Mouse (Mus musculus): ENCODE data around the gene Spcs3. TPM values are rescaled to one million over a fixed set of nuclear protein-coding genes. Genes with fewer than 3 reads are reported as not detected.

Spcs3 gene
- polyA plus RNA-seq, 1 experiment from 2014 or later: 54.9 TPM

DNA sequence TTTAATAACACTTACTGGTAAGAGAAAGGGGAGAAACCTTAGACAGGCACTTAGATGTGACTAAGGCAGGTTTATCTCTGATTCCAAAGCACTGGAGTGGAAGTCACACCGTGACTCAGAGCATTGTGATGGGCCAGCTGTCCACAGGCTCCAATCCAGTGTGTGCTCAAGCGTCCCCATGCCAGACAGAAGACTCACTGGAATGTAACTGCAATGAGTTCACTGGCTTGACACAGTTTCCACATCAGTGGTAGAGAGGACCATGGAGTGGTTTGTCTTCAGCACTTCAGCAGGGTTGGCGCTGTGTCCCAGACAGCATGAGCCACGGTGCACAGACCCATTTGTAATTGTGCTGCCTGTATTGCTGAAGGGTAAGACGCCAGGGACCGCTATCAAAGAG is 18.6 kb upstream of the Spcs3 start:
- WGBS (ENCODE audit: insufficient replicate concordance): 68% methylated on average over 6 of the region's 6 CpGs
- H3K36me3 ChIP-seq (ENCODE audit: control insufficient read depth, insufficient read depth): no peaks in the 10 kb centered on the region
- ATAC-seq (ENCODE audit: low read depth): no peak

DNA sequence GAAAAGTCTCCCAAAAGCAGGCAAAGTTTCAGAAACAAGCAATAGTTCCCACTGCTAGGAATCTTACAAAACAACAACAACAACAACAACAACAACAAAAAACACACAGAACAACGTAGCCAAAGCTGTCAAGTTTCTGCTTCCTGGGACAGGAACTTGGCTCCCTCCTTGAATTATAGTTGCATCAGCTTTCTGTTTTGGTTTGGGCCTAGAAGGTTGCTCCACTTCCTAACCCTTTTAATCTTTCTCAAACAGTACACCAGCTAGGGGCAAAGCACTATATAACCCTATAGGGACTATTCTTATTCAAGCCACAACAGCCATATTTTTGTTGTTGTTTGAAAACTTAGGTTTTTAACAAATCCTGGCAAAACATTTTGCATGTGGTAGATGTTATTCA is 11.5 kb upstream of the Spcs3 start:
- no peak overlapping the region for H3K9ac ChIP-seq (ENCODE audit: low read depth, low read length)
- H3K4me2 ChIP-seq (ENCODE audit: low read depth, low read length): no peak overlapping the region
- ATAC-seq (ENCODE audit: low read depth): no peak
- H3K4me3 ChIP-seq (ENCODE audit: low read depth, low read length): no peak overlapping the region
- no peaks in the 10 kb centered on the region for H3K4me1 ChIP-seq (ENCODE audit: control insufficient read depth, low read depth, low read length)
- 42% methylated on average over 1 of the region's 1 CpGs for WGBS (ENCODE audit: insufficient replicate concordance)
- no peaks in the 10 kb centered on the region for H3K9me3 ChIP-seq (replicated peaks; ENCODE audit: control insufficient read depth, low read length)
- no peak overlapping the region for H3K27ac ChIP-seq (ENCODE audit: low read length)
- no peaks in the 10 kb centered on the region for H3K36me3 ChIP-seq (ENCODE audit: control insufficient read depth, insufficient read depth)
- H3K27me3 ChIP-seq (ENCODE audit: control insufficient read depth, insufficient read depth, low read depth, low read length): no peaks in the 10 kb centered on the region

More for the DNA sequence above, 18.6 kb upstream of the Spcs3 start:
- H3K4me1 ChIP-seq (ENCODE audit: control insufficient read depth, low read depth, low read length): no peaks in the 10 kb centered on the region
- no peak overlapping the region for H3K9ac ChIP-seq (ENCODE audit: low read depth, low read length)
- H3K27me3 ChIP-seq (ENCODE audit: control insufficient read depth, insufficient read depth, low read depth, low read length): no peaks in the 10 kb centered on the region
- no peak overlapping the region for H3K4me2 ChIP-seq (ENCODE audit: low read depth, low read length)
- no peak overlapping the region for H3K4me3 ChIP-seq (ENCODE audit: low read depth, low read length)
- no peak overlapping the region for H3K27ac ChIP-seq (ENCODE audit: low read length)
- H3K9me3 ChIP-seq (replicated peaks; ENCODE audit: control insufficient read depth, low read length): no peaks in the 10 kb centered on the region

DNA sequence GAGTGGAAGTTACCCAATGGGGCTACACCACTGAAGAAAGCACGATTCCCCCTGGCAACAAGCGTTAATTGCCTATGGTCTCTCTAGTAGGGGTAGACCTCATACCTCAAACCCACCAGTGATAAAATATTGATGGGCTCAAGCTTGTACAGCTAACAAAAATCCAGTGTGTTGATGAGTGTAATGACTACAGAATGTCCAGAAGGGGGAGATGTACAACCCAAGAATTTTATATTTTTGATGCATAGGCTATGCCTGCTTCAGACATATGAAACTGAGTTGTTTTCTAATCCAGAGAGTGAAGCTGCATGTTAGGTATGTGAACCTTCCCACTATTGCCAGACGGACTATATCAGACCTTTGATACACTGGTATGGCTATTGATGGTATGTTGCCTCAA is 7.5 kb upstream of the Spcs3 start:
- WGBS (ENCODE audit: insufficient replicate concordance): 62% methylated on average over 3 of the region's 3 CpGs
- H3K4me1 ChIP-seq (ENCODE audit: control insufficient read depth, low read depth, low read length): no peaks in the 10 kb centered on the region
- H3K9me3 ChIP-seq (replicated peaks; ENCODE audit: control insufficient read depth, low read length): no peaks in the 10 kb centered on the region
- no peak overlapping the region for H3K4me3 ChIP-seq (ENCODE audit: low read depth, low read length)
- H3K27ac ChIP-seq (ENCODE audit: low read length): no peak overlapping the region
- H3K36me3 ChIP-seq (ENCODE audit: control insufficient read depth, insufficient read depth): no peaks in the 10 kb centered on the region
- ATAC-seq (ENCODE audit: low read depth): no peak
- H3K4me2 ChIP-seq (ENCODE audit: low read depth, low read length): no peak overlapping the region
- H3K27me3 ChIP-seq (ENCODE audit: control insufficient read depth, insufficient read depth, low read depth, low read length): no peaks in the 10 kb centered on the region
- no peak overlapping the region for H3K9ac ChIP-seq (ENCODE audit: low read depth, low read length)

DNA sequence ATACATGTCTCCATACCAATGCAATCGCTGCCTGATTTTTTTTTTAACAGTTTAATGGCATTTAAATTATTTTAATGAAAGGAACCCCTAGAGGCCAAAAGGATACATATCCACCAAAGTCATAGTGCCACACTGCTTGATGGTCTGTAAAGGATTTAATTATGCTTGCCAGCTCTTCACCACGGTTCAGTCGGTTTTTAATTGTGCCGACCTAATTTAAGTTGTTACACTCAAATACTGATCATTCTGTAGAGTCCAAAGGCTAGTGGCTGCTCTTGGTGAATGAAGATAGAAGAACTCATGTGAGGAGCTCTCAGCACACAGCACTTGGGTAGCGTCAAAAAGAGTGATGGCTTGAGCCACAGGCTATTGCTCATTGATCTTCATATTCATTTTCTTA is 5.4 kb upstream of the Spcs3 start:
- Histone ChIP-seq H3K4me2 (ENCODE audit: low read depth, low read length) (no peak overlapping the region), H3K4me1 (ENCODE audit: control insufficient read depth, low read depth, low read length) (peaks cover 4% of the 10 kb centered on the region; the same call in 1 of the 2 replicates), H3K9me3 (replicated peaks; ENCODE audit: control insufficient read depth, low read length) (no peaks in the 10 kb centered on the region), H3K4me3 (ENCODE audit: low read depth, low read length) (no peak overlapping the region), H3K9ac (ENCODE audit: low read depth, low read length) (no peak overlapping the region), H3K36me3 (ENCODE audit: control insufficient read depth, insufficient read depth) (no peaks in the 10 kb centered on the region), H3K27me3 (ENCODE audit: control insufficient read depth, insufficient read depth, low read depth, low read length) (no peaks in the 10 kb centered on the region), H3K27ac (ENCODE audit: low read length) (no peak overlapping the region)
- no peak for ATAC-seq (ENCODE audit: low read depth)
- 74% methylated on average over 5 of the region's 5 CpGs for WGBS (ENCODE audit: insufficient replicate concordance)

DNA sequence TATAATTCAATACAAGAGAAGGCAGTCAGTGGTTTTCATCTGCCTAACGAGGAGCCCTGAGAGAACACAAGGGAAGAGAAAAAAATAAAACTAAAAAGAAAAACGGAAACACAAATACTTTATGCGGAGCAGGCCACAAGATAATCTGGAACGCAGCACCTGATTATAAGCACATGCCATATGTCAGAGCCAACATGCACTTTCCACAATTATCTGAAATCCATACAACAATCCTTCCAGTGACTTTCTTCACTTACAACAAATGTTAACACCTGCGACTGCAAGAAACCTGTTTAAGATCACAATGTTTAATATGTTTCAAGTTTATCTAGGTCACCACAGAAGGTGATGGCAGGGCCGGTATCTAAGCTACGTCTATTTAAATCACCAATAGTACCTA is 1.2 kb downstream of the Spcs3 start:
- Histone ChIP-seq H3K9ac (ENCODE audit: low read depth, low read length) (peak overlapping the region; percentile 89), H3K27ac (ENCODE audit: low read length) (peak overlapping the region; percentile 87)

DNA sequence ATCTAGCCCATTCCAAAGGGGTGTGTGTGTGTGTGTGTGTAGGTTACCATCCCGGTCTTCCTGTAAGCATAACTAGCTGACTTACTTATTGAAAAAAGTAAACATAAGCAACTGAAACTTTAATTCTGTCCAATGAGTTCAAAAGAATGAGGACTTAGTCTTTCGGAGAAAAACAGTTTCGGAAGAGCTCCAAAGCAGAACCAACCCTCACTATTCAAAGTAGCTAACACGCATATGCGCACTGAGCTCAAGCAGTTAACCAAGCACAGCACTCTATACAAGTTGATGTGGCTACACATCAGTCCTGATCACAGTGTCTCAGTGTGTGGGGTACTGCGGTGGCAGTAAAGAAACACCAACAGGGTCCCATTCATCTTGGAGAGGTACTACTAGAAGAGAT is 3.1 kb downstream of the Spcs3 start:
- Histone ChIP-seq H3K36me3 (ENCODE audit: control insufficient read depth, insufficient read depth) (peaks cover 6% of the 10 kb centered on the region), H3K9ac (ENCODE audit: low read depth, low read length) (no peak overlapping the region), H3K4me1 (ENCODE audit: control insufficient read depth, low read depth, low read length) (peaks cover 20% of the 10 kb centered on the region), H3K9me3 (replicated peaks; ENCODE audit: control insufficient read depth, low read length) (no peaks in the 10 kb centered on the region), H3K27me3 (ENCODE audit: control insufficient read depth, insufficient read depth, low read depth, low read length) (no peaks in the 10 kb centered on the region), H3K27ac (ENCODE audit: low read length) (no peak overlapping the region), H3K4me3 (ENCODE audit: low read depth, low read length) (no peak overlapping the region), H3K4me2 (ENCODE audit: low read depth, low read length) (no peak overlapping the region)
- no peak for ATAC-seq (ENCODE audit: low read depth)
- WGBS (ENCODE audit: insufficient replicate concordance): 89% methylated on average over 6 of the region's 6 CpGs

More for the DNA sequence above, 1.2 kb downstream of the Spcs3 start:
- ATAC-seq (ENCODE audit: low read depth): no peak
- peaks cover 6% of the 10 kb centered on the region for H3K36me3 ChIP-seq (ENCODE audit: control insufficient read depth, insufficient read depth)
- no peaks in the 10 kb centered on the region for H3K27me3 ChIP-seq (ENCODE audit: control insufficient read depth, insufficient read depth, low read depth, low read length)
- H3K4me3 ChIP-seq (ENCODE audit: low read depth, low read length): peak overlapping the region; percentile 90
- H3K9me3 ChIP-seq (replicated peaks; ENCODE audit: control insufficient read depth, low read length): no peaks in the 10 kb centered on the region
- peak overlapping the region; percentile 90 for H3K4me2 ChIP-seq (ENCODE audit: low read depth, low read length)
- WGBS (ENCODE audit: insufficient replicate concordance): 15% methylated on average over 7 of the region's 7 CpGs
- H3K4me1 ChIP-seq (ENCODE audit: control insufficient read depth, low read depth, low read length): peaks cover 20% of the 10 kb centered on the region

DNA sequence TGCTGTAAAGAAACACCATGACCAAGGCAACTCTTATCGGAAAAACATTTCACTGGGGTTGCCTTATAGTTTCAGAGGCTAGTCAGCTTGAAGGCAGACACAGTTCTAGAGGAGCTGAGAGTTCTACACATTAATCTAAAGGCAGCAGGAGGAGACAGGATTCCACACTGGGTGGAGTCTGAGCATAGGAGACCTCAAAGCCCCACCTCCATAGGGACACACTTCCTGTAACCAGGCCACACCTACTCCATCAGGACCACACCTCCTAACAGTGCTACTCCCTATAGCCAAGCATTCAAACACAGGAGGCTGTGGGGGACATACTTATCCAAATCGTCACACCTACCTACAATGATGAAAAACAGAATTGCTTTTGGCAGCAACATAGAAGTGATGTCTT is 4.2 kb downstream of the Spcs3 start:
- H3K9me3 ChIP-seq (replicated peaks; ENCODE audit: control insufficient read depth, low read length): no peaks in the 10 kb centered on the region
- no peak overlapping the region for H3K4me3 ChIP-seq (ENCODE audit: low read depth, low read length)
- peak; percentile 30 for ATAC-seq (ENCODE audit: low read depth)
- H3K4me1 ChIP-seq (ENCODE audit: control insufficient read depth, low read depth, low read length): peaks cover 22% of the 10 kb centered on the region
- H3K27me3 ChIP-seq (ENCODE audit: control insufficient read depth, insufficient read depth, low read depth, low read length): no peaks in the 10 kb centered on the region
- 77% methylated on average over 2 of the region's 2 CpGs for WGBS (ENCODE audit: insufficient replicate concordance)
- peaks cover 6% of the 10 kb centered on the region for H3K36me3 ChIP-seq (ENCODE audit: control insufficient read depth, insufficient read depth)
- no peak overlapping the region for H3K27ac ChIP-seq (ENCODE audit: low read length)
- no peak overlapping the region for H3K4me2 ChIP-seq (ENCODE audit: low read depth, low read length)
- no peak overlapping the region for H3K9ac ChIP-seq (ENCODE audit: low read depth, low read length)

DNA sequence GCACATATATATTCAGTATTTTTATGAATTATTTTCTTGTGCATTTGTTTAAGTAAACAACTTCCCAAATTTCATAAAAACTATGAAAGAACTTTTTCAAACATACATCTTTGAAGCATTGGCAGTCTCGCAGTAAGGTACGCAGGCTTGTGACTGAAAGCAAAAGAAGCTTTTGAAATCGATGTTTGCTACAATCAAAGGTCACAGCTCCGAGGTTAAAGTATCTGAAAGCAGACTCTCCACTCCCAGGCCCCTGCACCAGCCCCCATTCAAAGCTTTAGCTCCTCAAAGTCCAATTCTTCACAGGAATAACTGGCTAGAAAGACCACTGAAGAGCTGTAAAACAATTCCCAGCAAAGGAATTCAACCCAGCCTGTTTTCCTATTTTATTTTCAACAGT is 9.3 kb downstream of the Spcs3 start:
- WGBS (ENCODE audit: insufficient replicate concordance): 66% methylated on average over 4 of the region's 4 CpGs
- peak; percentile 53 for ATAC-seq (ENCODE audit: low read depth)
- Histone ChIP-seq H3K27ac (ENCODE audit: low read length) (0 out of 2 replicates have a peak overlapping the region, but pooled peaks have one; percentile 7), H3K9me3 (replicated peaks; ENCODE audit: control insufficient read depth, low read length) (no peaks in the 10 kb centered on the region), H3K9ac (ENCODE audit: low read depth, low read length) (no peak overlapping the region), H3K4me1 (ENCODE audit: control insufficient read depth, low read depth, low read length) (peaks cover 3% of the 10 kb centered on the region), H3K4me3 (ENCODE audit: low read depth, low read length) (no peak overlapping the region), H3K27me3 (ENCODE audit: control insufficient read depth, insufficient read depth, low read depth, low read length) (no peaks in the 10 kb centered on the region), H3K36me3 (ENCODE audit: control insufficient read depth, insufficient read depth) (peaks cover 6% of the 10 kb centered on the region), H3K4me2 (ENCODE audit: low read depth, low read length) (no peak overlapping the region)

DNA sequence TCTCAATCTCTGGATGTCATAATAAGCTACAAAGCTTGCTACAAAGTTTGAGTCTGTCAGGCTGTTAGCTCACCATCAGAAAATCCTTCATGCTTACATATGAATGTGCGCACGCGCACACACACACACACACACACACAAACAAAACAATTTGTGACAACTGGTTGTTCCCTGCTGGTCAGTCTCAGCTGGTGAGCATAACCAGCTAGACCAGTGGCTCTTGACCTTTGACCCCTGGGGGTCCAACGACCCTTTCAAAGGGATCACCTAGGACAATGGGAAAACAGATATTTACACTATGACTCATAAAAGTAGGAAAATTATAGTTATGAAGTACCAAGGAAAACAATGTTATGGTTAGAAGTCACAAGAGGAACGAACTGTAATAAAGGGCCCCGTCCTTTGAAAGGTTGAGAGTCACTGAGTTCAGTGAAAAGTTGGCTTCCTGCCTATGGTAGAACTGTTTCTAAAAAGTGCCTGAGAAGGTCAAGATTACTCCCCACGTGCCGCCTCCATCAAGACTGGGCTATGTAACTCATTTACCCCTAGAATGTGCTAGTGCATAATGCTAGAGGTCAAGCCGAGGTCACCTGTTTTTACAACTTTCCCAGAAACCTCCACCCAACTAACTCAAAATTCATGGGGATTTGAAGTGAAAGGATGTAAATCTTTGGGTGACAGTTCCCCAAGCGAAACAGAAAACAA is 10.9 kb downstream of the Spcs3 start:
- WGBS (ENCODE audit: insufficient replicate concordance): 71% methylated on average over 10 of the region's 10 CpGs
- Histone ChIP-seq H3K9ac (ENCODE audit: low read depth, low read length) (no peak overlapping the region), H3K4me2 (ENCODE audit: low read depth, low read length) (no peak overlapping the region), H3K36me3 (ENCODE audit: control insufficient read depth, insufficient read depth) (peaks cover 3% of the 10 kb centered on the region), H3K27ac (ENCODE audit: low read length) (no peak overlapping the region), H3K4me3 (ENCODE audit: low read depth, low read length) (no peak overlapping the region), H3K4me1 (ENCODE audit: control insufficient read depth, low read depth, low read length) (peaks cover 2% of the 10 kb centered on the region), H3K9me3 (replicated peaks; ENCODE audit: control insufficient read depth, low read length) (no peaks in the 10 kb centered on the region), H3K27me3 (ENCODE audit: control insufficient read depth, insufficient read depth, low read depth, low read length) (no peaks in the 10 kb centered on the region)
- no peak for ATAC-seq (ENCODE audit: low read depth)

Data from liver, embryonic 16.5 days (tissue).